ENCODE assay signal across 14 mouse cellular contexts in genomic region chr4:142184852-142185532, GRCm38 (mm10). TPM values are rescaled to one million over a fixed set of nuclear protein-coding genes. Genes with fewer than 3 reads are reported as not detected.
DNase-seq lines count a peak whose midpoint lies in the region; ATAC-seq lines count a peak whose summit lies in the region.
"Had no signal": no experiment of that assay in that cellular context is flagged by ENCODE, and none has a peak within 500 bp of the region (broad histone marks: within the 10 kb centered on the region; RNA-seq: fewer than 3 reads in every experiment).

No protein-coding gene starts in this region.

- H3K9ac ChIP-seq in kidney, embryonic 16.5 days (replicated peaks; ENCODE audit: low read length) = no peak overlapping the region
- no peak overlapping the region for H3K9ac ChIP-seq in stomach, embryonic 15.5 days
- no peak overlapping the region for H3K9ac ChIP-seq in hindbrain, embryonic 11.5 days (ENCODE audit: low read depth, low read length)
- H3K9ac ChIP-seq: hindbrain, embryonic 14.5 days; lung, embryonic 15.5 days; midbrain, embryonic 12.5 days; neural tube, embryonic 13.5 days had no signal

- peaks cover 22% of the 10 kb centered on the region for H3K4me1 ChIP-seq in kidney, embryonic 16.5 days (ENCODE audit: insufficient read depth, low read length)
- H3K4me1 ChIP-seq in stomach, embryonic 15.5 days = peaks cover 39% of the 10 kb centered on the region
- H3K4me1 ChIP-seq in embryonic facial prominence, embryonic 10.5 days = peaks cover 41% of the 10 kb centered on the region
- H3K4me1 ChIP-seq in hindbrain, embryonic 11.5 days (replicated peaks; ENCODE audit: control insufficient read depth, insufficient read depth, low read length) = no peaks in the 10 kb centered on the region

- no peaks in the 10 kb centered on the region for H3K36me3 ChIP-seq in kidney, embryonic 16.5 days (ENCODE audit: insufficient read depth, low read length)
- no peaks in the 10 kb centered on the region for H3K36me3 ChIP-seq in stomach, embryonic 15.5 days
- H3K36me3 ChIP-seq in embryonic facial prominence, embryonic 10.5 days (replicated peaks) = peaks cover 39% of the 10 kb centered on the region
- H3K36me3 ChIP-seq in hindbrain, embryonic 11.5 days (ENCODE audit: control insufficient read depth, insufficient read depth, low read length) = no peaks in the 10 kb centered on the region
- H3K36me3 ChIP-seq: lung, embryonic 15.5 days; midbrain, embryonic 12.5 days; neural tube, embryonic 13.5 days had no signal

- intact Hi-C loops in heart, postnatal 25 days (cut with DNase I) = no loop called here

- DNase-seq in kidney, adult 11 months = peak; percentile 75
- no peak for DNase-seq in kidney, postnatal 10 days
- peak; percentile 80 to 82 for DNase-seq in cerebellum, postnatal 14 days
- no peak for DNase-seq in embryonic facial prominence, embryonic 10.5 days (ENCODE audit: low spot score)
- DNase-seq in heart, postnatal 25 days (ENCODE audit: low spot score) = no peak
- DNase-seq in hindbrain, embryonic 11.5 days (ENCODE audit: low spot score) = no peak
- DNase-seq: layer of hippocampus, postnatal 36 days had no signal

- H3K27ac ChIP-seq in kidney, embryonic 16.5 days (ENCODE audit: low read length) = peak overlapping the region; percentile 39
- peak overlapping the region; percentile 85 for H3K27ac ChIP-seq in stomach, embryonic 15.5 days
- H3K27ac ChIP-seq in embryonic facial prominence, embryonic 10.5 days (replicated peaks) = no peak overlapping the region; the same call in 1 of the 2 replicates
- H3K27ac ChIP-seq in hindbrain, embryonic 11.5 days (ENCODE audit: low read depth, low read length) = no peak overlapping the region
- H3K27ac ChIP-seq: hindbrain, embryonic 14.5 days; lung, embryonic 15.5 days; midbrain, embryonic 12.5 days; neural tube, embryonic 13.5 days had no signal

- H3K27me3 ChIP-seq in kidney, embryonic 16.5 days (ENCODE audit: insufficient read depth, low read length) = no peaks in the 10 kb centered on the region
- H3K27me3 ChIP-seq in stomach, embryonic 15.5 days (replicated peaks) = no peaks in the 10 kb centered on the region
- H3K27me3 ChIP-seq in embryonic facial prominence, embryonic 10.5 days (replicated peaks; ENCODE audit: low read depth, poor library complexity, severe bottlenecking) = no peaks in the 10 kb centered on the region
- H3K27me3 ChIP-seq in hindbrain, embryonic 11.5 days (ENCODE audit: control insufficient read depth, insufficient read depth, low read length) = no peaks in the 10 kb centered on the region
- H3K27me3 ChIP-seq: lung, embryonic 15.5 days; midbrain, embryonic 12.5 days; neural tube, embryonic 13.5 days had no signal

- H3K4me2 ChIP-seq in kidney, embryonic 16.5 days (replicated peaks; ENCODE audit: low read depth, low read length) = no peak overlapping the region
- H3K4me2 ChIP-seq in stomach, embryonic 15.5 days = no peak overlapping the region
- no peak overlapping the region for H3K4me2 ChIP-seq in hindbrain, embryonic 11.5 days (replicated peaks; ENCODE audit: low read depth, low read length)
- H3K4me2 ChIP-seq: hindbrain, embryonic 14.5 days; lung, embryonic 15.5 days; midbrain, embryonic 12.5 days; neural tube, embryonic 13.5 days had no signal

- no peak overlapping the region for H3K4me3 ChIP-seq in kidney, embryonic 16.5 days (ENCODE audit: low read length)
- no peak overlapping the region for H3K4me3 ChIP-seq in stomach, embryonic 15.5 days (replicated peaks)
- H3K4me3 ChIP-seq in embryonic facial prominence, embryonic 10.5 days = no peak overlapping the region
- no peak overlapping the region for H3K4me3 ChIP-seq in hindbrain, embryonic 11.5 days (ENCODE audit: low read depth, low read length)
- H3K4me3 ChIP-seq: lung, embryonic 15.5 days; midbrain, embryonic 12.5 days; neural tube, embryonic 13.5 days had no signal

- 79% methylated on average over 13 of the region's 13 CpGs for WGBS in kidney, embryonic 16.5 days
- 64% methylated on average over 13 of the region's 13 CpGs for WGBS in stomach, embryonic 15.5 days
- 91% methylated on average over 13 of the region's 13 CpGs for WGBS in embryonic facial prominence, embryonic 10.5 days
- WGBS in hindbrain, embryonic 11.5 days = 90% methylated on average over 13 of the region's 13 CpGs

- no peak for ATAC-seq in kidney, embryonic 16.5 days (ENCODE audit: low FRiP score, low TSS enrichment)
- peak; percentile 48; the same call in 1 of the 2 replicates for ATAC-seq in stomach, embryonic 15.5 days (ENCODE audit: insufficient read depth, low FRiP score, low read depth)
- no peak for ATAC-seq in hindbrain, embryonic 11.5 days (ENCODE audit: low FRiP score)

- no peaks in the 10 kb centered on the region for H3K9me3 ChIP-seq in kidney, embryonic 16.5 days (ENCODE audit: low read length)
- H3K9me3 ChIP-seq in stomach, embryonic 15.5 days = no peaks in the 10 kb centered on the region
- no peaks in the 10 kb centered on the region; the same call in 1 of the 2 replicates for H3K9me3 ChIP-seq in embryonic facial prominence, embryonic 10.5 days
- no peaks in the 10 kb centered on the region for H3K9me3 ChIP-seq in hindbrain, embryonic 11.5 days (ENCODE audit: control insufficient read depth, low read length)
- H3K9me3 ChIP-seq: lung, embryonic 15.5 days; midbrain, embryonic 12.5 days; neural tube, embryonic 13.5 days had no signal

RNA-seq across cellular contexts. Expression of gene Kazn, which starts 54.2 kb away (rescaled TPM):
- polyA plus RNA-seq in kidney, embryonic 16.5 days (2015; fragmentation: Nextera tagmentation; extraction: Ambion mirVana) = 15.5 and 16.2 TPM in 2 replicates
- 17.1 and 18.0 TPM in 2 replicates for polyA plus RNA-seq in stomach, embryonic 15.5 days (2015; fragmentation: Nextera tagmentation; extraction: Ambion mirVana)
- polyA plus RNA-seq in embryonic facial prominence, embryonic 10.5 days (2016; fragmentation: Nextera tagmentation; extraction: Ambion mirVana) = 13.3 and 13.8 TPM in 2 replicates
- 1 to 10 TPM; 3.4 to 4.3 TPM for total RNA-seq in heart, postnatal 25 days (2021)
- polyA plus RNA-seq in hindbrain, embryonic 11.5 days (2014; fragmentation: Nextera tagmentation; extraction: Ambion mirVana) = 11.3 and 11.8 TPM in 2 replicates
- polyA plus RNA-seq: C2C12 had no signal

Comparison
In these comparisons a context has a peak if more than half of its experiments do, and no peak if none do; other contexts are left out.
1. DNase-seq: peak in kidney, adult 11 months (single experiment) and cerebellum, postnatal 14 days (2 of 2); none in kidney, postnatal 10 days (single experiment), embryonic facial prominence, embryonic 10.5 days (single experiment), heart, postnatal 25 days (single experiment) and hindbrain, embryonic 11.5 days (single experiment).
2. H3K27ac ChIP-seq: peak in kidney, embryonic 16.5 days (single experiment) and stomach, embryonic 15.5 days (single experiment); none in embryonic facial prominence, embryonic 10.5 days (single experiment) and hindbrain, embryonic 11.5 days (single experiment).